Mouse (Mus musculus) urinary bladder, postnatal 4 days (tissue): Measurements from ENCODE around the gene Sin3a.

Experiments
- DNase-seq, 2 experiments: peaks; one replicate each; pipeline ENCODE4 v3.0.0; 2021 to 2022; ENCODE audit warnings: low spot score in 2 of 2

Sin3a gene

DNA sequence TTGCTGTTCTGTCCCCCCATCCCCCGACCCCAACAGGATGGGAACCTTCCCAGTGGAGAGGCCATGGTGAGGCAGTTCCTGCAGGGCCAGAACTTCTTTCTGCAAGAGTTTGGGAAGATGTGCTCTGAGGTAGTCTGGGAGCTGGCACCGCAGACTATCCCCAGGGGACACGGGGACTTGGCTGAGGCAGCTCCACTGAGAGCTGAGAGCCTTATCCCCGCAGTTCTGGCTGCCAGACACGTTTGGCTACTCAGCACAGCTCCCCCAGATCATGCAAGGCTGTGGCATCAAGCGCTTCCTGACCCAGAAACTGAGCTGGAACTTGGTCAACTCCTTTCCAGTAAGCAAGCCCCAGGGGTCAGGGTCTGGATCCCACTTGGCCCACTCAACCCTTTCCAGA, 65.4 kb downstream of the Sin3a start:
- DNase-seq, result no peak

GRCm38 (mm10) chr9:57137777-57138176, 65.9 kb downstream of the Sin3a start:
- no peak for DNase-seq

DNA sequence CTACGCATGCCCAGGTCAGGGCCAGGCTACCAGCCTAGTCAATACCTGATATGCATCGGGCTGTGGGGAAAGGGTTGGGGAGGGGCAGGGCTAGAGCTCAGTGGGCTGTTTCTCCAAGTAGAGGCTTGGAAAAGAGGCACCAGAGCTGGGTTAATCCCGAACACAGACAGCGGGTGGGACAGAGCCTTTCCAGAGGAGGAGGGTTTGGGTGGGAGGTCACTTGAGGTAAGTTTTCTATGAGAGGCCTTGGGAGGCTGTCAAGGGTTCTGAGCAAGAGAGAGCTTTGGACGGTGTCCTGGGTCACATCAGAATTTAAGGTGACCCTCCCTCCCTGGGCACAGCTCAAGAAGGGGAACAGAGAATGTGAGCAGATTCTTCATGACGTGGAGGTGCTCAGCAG, 66.7 kb downstream of the Sin3a start:
- no peak for DNase-seq

DNA sequence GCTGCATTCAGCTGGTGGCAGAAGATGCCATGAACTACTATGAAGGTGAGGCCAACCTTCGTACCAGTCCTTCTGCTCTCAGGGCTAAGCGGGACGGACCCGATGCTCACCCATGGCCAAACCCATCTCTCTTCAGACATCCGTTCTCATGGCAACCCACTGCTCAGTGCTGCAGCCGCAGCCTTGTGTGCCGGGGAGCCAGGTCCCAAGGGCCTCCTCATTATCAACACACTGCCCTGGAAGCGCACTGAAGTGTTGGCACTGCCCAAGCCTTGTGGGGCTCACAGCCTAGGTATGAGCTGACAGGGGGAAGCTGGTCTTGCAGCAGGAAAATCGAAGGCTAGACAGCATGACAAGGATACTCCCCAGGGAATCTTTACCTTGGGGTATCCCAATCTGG, 67.3 kb downstream of the Sin3a start:
- DNase-seq, result no peak

GRCm38 (mm10) chr9:57139571-57139970, 67.7 kb downstream of the Sin3a start:
- DNase-seq, result no peak

DNA sequence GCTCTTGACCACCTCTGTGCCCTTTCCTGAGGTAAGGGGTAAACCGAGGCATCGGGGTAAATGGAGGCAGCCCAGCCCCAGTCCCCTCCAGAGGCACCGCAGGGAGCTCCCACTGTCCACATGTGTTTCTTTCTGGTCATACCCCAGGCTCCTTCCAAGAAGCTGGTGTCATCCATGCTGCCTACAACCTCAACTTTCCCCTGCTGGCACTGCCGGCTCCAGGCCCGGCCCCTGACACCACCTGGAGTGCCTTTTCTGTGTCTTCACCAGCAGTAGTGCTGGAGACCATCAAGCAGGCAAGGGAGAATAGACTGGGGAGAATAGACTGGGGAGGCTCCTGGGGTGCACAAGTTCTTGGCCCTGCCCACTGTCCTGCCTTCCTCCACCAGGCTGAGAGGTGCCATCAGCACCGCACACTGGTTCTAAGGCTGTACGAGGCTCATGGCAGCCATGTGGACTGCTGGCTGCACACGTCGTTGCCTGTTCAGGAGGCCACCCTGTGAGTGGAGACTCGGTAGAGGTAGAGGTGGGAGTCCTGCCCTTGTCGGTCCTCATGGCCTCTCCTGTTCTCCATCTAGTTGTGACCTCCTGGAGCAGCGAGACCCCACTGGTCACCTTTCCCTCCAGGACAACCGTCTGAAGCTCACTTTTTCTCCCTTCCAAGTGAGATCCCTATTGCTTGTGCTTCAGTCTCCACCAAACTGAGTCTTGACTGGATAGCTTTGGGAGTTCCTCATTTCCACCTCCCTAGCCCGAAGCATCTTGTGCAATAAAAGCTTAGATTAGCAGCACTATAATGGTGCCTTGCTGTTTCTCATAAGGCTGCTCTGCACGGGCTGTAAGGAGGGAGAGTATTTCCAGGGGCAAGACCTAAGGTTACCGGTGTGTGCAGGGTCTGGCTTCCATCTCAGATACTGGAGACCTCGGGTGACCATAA, 69.8 kb downstream of the Sin3a start:
- no peak for DNase-seq

GRCm38 (mm10) chr9:57143212-57143611, 71.4 kb downstream of the Sin3a start:
- DNase-seq, result no peak

GRCm38 (mm10) chr9:57144830-57145229, 73.0 kb downstream of the Sin3a start:
- no peak for DNase-seq

GRCm38 (mm10) chr9:57146451-57147066, 74.7 kb downstream of the Sin3a start:
- no peak for DNase-seq

DNA sequence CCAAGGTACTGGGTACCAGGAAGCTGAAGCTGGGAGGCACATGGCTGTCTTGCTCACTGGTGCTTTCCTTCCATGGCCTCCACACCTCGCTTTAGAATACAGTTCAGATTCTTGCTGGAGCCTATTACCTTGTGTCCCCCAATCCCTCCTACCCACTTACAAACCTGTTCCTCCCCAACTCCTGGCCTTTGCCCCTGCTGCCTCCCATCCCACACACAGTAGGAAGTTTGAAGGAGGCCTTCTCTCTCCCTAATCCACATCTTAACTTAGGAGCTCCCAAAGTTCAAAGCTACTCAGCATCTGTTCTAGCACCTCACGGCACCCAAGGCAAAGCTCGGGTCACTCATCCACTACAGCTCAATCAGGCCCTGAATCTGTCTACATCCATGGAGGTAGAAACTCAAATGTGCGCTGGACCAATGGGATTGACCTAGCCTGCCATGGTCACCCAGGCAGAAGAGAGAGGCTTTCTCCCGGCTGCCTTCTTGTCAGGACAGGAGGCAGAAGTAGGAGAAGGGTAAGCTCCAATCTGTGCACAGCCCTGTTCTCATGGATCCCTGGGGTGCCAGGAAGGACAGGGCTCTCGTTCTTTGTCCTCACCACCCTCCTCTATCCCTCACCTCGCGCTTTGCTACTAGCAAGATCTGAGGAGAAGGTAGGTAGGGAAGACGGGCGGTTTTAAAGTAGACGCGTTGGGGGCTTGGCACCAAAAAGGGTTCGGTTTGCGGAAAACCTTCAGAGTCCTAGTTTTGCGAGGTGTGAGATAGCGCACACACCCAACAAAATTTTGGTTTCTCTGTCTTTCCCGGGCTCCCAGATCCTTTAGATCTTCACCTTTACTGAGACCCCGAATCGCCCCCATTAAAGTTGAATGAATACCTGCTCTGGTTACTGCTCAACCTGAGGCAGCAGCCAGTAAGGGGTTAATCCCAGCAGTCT, 75.6 kb downstream of the Sin3a start:
- DNase-seq, result no peak

GRCm38 (mm10) chr9:57148144-57148878, 76.5 kb downstream of the Sin3a start, which contains the start of gene Neil1:
Gene Neil1 (minus strand): TSS chr9:57148305.
- DNase-seq, result peak; percentile 75 to 76

DNA sequence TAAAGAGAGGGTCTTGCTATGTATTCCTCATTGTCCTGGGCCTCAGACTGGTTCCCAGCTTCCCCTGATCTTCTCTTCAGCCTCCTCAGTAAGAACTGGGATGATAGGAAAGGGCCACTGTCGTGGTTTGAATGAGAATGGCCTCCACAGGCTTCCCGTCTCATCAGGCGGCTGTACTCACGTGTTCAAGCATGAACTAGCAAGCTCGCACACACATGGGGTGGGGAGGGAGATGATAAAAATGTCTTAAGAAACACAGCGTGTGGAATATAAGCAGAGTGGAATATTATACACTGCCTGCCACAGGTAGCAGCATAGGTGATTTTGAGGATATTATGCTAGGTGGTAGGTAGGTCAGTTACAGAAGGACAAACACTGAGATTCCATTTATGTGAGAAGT, 77.2 kb downstream of the Sin3a start:
- DNase-seq, result no peak

DNA sequence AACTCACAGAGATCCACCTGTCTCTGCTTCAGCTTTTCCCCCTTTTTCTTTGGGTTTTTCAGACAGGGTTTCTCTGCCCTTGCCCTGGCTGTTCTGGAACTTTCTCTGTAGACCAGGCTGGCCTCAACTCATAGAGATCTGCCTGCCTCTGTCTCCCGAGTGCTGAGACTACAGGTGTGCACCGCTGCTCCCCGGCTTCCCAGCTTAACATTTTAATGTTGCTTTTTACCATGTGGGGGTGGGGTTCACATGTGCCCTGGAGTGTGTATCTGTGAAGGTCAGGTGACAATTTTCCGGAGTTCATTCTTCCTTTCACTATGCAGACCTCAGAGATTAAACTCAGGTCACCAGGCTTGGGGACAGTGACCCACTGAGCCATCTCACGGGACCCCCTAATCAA, 78.4 kb downstream of the Sin3a start:
- no peak for DNase-seq

DNA sequence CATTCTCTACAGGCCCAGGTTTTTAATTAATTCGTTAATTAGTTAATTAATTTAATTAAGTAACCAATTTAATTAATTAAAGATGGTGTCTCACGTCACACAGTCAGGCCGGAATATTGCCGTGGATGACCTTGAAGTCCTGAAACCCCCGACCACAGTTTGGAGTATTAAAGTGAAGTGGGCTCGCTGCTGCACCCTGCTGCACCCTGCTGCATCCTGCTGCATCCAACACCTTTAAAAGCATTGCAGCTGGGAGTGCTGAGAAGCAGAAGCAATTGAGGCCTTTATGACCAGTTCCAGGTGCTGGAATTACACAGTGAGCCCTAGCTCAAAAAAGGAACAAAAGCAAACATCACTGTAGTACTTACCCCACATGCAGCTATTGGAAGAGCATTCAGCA, 80.5 kb downstream of the Sin3a start:
- no peak for DNase-seq

DNA sequence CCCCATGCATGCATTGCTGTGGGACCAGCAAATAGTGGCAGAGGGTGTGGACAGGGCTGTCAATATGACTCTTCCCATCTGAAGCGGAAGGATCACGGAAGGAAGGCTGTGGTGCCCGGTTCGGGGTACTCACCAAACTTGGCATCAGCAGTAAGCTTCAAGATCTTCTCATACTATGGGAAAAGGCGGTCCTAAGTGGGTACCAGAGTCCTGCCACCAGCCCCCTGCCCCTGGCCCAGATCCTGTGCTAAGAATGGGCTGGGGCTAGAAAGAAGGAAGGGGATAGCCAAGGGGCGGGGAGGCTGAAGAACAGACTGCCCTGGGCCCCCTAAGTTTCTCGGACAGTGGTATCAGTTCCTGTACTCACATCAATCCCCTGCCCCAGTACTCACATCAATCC, 84.5 kb downstream of the Sin3a start:
- DNase-seq, result no peak

- no peak for DNase-seq
These were observed 85.0 kb downstream of the Sin3a start for GRCm38 (mm10) chr9:57156823-57157222.

DNA sequence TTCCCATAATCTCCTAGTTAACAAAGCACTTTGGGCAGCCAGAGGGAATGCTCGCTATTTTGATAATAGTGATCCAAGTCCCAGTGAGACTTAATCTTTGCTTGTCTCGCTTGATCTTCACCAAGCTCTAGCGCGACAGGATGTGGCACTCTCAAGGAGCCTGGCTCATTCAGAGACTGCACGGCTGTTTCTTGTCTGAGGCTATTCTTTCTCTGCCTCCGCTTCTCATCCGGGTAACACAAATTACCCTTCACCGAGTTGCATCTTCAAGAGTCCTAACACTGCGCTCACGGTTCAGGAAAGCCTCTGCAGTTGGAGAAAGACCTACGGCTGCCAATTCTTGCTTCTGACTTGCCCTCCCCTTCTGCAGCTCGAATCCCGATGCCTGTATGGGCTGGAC, 85.7 kb downstream of the Sin3a start:
- DNase-seq, result no peak

DNA sequence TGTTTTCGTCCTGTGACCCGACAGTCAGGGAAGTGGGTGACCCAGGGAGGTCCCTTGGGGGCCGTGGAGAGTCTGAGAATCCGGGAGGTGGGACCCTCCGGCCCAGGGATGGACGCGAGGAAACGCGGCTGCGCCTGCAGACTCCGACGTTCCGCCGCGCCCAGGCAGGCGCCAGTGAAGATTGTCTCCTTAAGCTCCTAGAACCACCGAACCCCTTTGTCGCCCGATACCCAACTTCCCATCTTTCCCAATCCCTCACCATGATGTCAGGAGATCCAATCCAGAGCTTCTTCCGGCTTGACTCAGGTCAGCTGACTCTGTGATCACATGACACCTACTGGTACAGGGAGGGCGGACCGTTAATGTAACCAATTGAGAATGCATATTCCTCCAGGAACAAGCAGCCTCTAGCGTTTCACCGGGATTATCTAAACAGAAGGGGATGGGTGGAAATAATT, 86.2 kb downstream of the Sin3a start, which contains the start of gene Commd4:
Gene Commd4, minus strand, starts transcription at position 319 of the 458 bp plus-strand sequence.
- DNase-seq, result peak; percentile 80 to 94

GRCm38 (mm10) chr9:57158506-57158905, 86.7 kb downstream of the Sin3a start:
- no peak for DNase-seq

- DNase-seq, result no peak
These were observed 90.7 kb downstream of the Sin3a start for GRCm38 (mm10) chr9:57162496-57162895.

- DNase-seq, result no peak
These were observed 91.3 kb downstream of the Sin3a start for GRCm38 (mm10) chr9:57163137-57163536.
